Mouse (Mus musculus): ENCODE results near the gene Gzmm.

DNA sequence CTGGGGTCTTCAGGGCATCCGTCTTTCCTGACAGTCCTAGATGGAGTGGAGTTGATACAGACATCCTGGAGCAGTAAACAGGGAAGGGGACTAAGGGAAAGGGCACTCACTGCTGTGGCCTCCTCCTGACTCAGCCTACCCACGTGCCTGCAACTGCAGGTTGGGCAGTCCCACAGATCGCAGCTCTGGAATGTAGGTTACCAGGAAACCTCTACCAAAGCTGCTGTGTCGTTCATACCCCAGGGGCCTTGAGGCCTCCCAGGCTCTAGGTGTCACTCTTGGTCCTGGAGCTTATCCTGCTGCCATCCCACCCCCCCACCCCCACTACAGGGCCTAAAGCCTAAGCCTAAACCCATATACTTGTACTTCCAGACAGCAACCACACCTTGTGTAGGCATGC, 18.9 kb downstream of the Gzmm start:
- no peak for TF ChIP-seq POLR2A (IDR thresholded peaks at IDR 0.05; ENCODE audit: borderline replicate concordance, extremely low read depth, insufficient read depth, insufficient read length, poor library complexity, severe bottlenecking)
- TF ChIP-seq CTCF (IDR thresholded peaks at IDR 0.05; ENCODE audit: borderline replicate concordance, extremely low read depth, insufficient read depth, insufficient read length) = no peak

All from brain, embryonic 14.5 days (tissue).